Mouse (Mus musculus) erythroid progenitor cell, adult 5-6 weeks (primary cell): ENCODE data around the gene Tmem179. TPM values are rescaled to one million over a fixed set of nuclear protein-coding genes. Genes with fewer than 3 reads are reported as not detected.

Experiments used
- ATAC-seq: replicated peaks from 2 replicates; pipeline ENCODE4 v1.8.0; 2016; ENCODE audit warnings: moderate number of reproducible peaks, mild to moderate bottlenecking, moderate TSS enrichment, inconsistent platforms; ENCODE audit not compliant: poor library complexity, low FRiP score, severe bottlenecking
- total RNA-seq, 2 experiments: library from RNA; stranded (forward) in 1 of 2; stranded (reverse) in 1 of 2; fragments of 150-400 nt in 1 of 2; fragments of 186-747, 209-891 nt in 1 of 2; gene quantifications; 2 replicates each; pipeline versions ENCODE4 v1.2.3 to v1.2.4; 2015 to 2017; ENCODE audit warnings: low replicate concordance in 2 of 2

Gene Tmem179
- not detected in 2 replicates for total RNA-seq (2015; ENCODE audit: low replicate concordance)
- not detected in 2 replicates for total RNA-seq (2017; ENCODE audit: low replicate concordance)

DNA sequence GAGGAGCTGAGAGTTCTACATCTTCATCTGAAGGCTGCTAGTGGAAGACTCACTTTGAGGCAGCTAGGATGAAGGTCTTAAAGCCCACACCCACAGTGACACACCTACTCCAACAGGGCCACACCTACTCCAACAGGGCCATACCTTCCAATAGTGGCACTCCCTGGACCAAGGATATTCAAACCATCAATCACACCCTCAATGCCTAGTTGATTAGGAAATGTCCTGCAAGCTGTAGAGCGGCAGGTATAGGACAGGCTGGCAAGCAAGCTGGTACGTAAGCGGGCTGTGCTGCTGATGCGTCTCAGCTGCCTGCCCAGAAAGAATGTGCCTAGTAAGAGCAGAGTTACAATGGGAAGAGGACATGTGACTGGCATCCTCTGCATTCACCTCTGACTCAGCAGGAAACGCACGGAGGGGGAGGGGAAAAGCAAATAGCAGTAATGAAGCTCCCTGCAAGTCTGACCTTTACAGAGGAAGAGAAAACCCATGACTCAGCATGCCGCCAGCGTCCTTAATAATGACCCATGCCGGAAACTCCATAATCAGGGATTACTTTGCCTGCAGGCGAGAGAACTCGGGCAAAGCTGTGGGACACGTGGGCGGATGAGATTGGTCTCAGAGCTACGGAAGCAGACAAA lies at the start of gene Tmem179:
Gene Tmem179, minus strand, starts transcription at position 51 of the 641 bp plus-strand sequence.
- ATAC-seq = no peak

DNA sequence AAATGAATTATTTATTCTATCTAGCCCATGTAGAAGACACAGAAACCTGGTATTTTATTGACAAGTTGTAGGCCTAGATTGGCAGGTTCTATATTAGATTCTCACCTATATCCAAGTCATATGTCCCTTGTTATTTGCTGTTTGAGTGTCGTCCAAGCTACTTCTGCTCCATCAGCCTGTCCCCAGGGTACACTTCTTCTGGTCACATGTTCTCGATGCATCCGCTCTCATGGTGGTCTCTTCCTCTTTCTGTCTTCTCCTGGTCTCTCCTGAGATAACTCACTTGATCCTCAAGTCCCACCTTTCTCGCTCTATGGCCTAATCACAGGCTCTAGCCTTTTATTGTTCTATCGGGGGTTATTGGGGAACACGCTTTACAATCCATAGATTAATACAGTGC lies 46.5 kb upstream of the Tmem179 start:
- no peak for ATAC-seq

DNA sequence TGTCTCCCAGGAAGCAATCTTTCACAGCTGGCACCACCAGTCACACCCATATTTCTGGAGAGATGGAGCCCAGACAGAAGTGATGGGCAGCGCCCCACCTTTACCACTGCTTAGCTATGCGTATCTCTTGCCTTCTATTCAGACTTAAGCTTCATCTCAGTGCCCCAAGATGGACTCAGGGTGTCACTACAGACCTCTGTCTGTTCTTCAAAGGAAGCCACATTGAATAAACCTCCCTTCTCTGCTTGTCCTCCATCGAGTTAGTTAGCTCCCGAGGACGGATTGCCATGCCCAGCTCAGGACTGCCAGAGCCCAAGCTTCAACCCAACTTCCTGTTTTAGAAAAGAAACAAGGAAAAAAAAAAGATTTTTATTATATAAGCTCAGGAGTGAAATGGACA lies 45.9 kb upstream of the Tmem179 start:
- ATAC-seq = no peak

DNA sequence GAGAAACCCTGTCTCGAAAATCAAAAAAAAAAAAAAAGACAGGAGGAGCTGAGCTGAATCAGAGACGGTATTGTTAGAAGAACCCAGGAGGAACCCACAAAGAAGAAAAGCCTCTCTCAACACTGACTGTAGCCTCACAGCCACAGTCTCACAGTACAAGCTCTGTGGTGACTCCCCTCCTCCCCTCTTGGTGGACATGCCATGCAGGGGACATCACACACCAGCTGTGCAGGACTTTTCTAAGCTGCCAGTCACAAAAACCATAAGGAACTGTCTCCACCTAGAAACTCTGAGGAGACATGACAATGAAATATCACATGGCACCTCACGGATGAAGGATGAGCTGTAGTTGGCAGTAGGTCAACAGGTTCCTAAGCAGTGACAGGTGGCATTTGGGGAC lies 44.6 kb upstream of the Tmem179 start:
- no peak for ATAC-seq

DNA sequence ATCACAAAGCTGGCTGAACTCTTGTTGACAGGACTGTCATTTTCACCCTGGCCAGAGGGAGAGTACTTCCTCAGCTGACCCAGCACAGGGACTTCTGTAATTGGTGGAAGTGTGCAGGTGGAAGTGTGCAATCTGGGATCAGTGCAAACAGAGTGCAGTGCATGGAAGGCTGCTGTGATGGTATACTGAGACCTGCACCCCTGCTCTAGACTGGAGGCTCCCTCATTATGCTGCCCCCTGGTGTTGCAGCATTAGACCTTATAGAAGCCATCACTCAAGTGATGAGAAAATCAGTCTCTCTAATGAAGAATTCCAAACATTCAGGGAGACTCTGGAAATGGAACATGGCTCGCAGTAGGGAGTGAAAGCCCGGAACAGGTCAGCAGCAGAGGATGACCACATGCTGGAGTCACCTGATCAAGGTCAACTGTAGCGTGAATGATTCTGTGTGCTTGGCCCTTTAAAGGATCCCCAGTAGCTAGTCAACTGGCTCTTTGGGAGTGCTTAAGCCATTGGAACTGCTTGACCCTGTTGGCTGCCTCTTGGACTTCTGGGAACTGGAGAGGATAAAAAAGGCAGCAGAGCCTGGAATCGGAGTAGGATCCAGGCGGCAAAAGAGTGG lies 43.7 kb upstream of the Tmem179 start:
- ATAC-seq = no peak

DNA sequence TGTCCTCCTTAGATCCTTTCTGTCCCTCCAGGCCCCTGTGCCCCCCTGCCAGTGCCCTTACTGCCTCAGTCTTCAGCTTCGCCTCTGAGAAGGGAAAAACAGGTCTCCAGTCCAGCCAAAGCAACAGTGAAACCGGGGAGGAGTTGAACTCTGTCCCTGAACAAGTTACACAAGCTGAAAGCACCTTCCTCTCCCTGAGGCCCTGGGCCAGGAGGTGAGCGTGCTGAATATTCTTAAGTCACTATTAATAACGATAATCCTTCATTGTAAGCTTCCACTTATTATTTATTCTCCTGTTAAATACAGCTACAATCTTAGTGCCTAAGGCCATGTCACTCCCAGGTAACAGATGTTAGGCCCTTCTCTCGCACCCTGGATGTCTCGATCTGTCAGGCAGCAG lies 43.1 kb upstream of the Tmem179 start:
- no peak for ATAC-seq

DNA sequence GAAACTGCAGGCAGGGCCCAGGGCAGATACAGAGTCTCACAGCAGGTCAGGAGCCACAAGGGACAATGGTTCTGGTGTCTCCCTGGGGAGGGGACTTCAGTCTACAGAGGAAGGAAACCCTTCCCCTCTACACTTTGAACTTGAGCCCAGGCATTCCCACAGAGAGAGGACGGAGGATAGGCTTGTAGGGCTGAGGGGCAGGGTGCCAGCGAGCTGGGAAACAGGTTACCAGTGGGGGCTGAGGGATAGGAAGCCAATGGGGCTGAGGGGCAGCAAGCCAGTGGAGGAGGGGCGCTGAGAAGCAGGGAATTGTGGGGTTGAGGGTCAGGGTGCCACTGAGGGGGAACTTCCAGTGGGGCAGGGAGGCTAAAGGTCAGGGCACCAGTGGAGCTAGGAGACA lies 42.7 kb upstream of the Tmem179 start:
- no peak; the same call in 1 of the 2 replicates for ATAC-seq

DNA sequence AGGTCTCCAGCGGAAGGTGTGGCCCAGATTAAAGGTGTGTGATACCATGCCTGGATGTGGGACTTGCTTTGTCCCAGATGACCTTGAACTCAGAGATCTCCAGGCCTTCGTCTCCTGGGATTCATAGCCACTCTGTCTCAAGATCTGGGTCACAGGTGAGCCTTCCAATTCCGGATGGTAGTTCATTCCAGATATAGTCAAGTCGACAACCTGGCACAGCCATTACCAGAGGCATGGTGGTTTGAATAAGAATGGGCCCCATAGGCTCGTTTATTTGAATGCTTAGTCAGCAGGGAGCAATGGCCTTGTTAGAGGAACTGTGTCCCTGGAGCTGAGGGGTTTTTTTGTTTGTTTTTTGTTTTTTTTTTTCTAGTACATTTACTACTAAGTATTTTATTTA lies 40.7 kb upstream of the Tmem179 start:
- ATAC-seq = no peak

DNA sequence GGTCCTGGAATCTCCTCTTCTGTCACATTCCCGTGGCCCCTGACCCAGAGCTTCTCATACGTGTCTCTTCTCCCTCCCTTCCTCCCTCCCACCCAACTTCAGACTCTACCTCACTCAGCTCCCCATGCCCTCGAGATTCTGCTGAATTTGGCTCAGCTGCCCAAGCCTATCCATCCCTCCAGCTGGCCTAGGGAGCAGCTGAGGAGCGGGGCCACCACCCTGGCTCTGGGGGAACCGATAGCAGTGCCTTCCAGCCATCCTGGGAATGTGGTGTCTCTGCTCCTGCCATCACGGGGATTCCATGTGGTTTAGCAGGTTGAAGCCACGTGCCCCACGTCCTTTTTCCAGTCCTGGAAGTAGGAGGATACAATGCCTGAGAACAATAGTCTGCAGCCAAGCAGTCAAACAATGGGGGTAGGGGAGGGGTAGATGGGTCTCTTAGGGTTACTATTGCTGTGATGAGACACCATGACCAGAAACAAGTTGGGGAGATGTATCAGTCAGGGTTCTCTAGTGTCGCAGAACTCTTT lies 40.0 kb upstream of the Tmem179 start:
- no peak for ATAC-seq

DNA sequence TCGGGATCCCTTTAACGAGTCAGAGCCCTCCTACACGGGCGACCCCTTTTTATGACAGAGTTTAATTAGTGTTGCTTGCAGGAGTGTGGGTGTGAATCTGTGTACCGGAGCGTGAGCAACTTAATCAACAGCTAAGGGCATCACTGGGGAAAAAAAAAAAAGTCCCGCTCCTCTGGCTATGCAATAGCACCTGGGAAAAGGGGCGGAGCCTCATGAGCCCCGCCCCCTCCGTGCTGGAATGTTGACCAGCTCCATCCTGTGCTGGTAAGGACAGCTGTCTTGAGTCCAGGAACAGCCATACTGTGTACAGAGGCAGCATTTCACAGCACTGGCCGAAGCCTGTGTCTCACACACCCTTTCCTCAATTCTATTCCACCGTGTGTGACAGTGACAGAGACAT lies 38.4 kb upstream of the Tmem179 start:
- ATAC-seq = no peak

DNA sequence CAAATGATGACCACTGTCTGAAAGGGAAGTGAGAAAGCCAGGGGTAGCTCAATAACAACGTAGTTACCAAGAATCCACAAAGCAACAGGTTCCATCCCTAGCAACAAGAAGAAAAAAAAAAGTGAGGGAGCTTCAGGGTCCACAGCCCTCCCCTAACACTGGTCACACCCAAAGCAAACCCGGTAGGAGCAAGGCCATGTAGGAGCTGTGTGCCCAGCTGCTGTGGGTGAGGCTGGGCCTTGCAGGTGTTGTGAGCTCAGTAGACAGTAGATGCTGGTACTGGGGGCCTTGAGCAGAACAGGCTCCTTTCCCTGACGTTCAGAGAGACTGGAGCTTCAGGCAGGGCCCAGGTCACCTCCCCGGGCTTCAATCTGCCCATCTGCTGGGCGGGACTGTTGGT lies 36.0 kb upstream of the Tmem179 start:
- no peak for ATAC-seq

DNA sequence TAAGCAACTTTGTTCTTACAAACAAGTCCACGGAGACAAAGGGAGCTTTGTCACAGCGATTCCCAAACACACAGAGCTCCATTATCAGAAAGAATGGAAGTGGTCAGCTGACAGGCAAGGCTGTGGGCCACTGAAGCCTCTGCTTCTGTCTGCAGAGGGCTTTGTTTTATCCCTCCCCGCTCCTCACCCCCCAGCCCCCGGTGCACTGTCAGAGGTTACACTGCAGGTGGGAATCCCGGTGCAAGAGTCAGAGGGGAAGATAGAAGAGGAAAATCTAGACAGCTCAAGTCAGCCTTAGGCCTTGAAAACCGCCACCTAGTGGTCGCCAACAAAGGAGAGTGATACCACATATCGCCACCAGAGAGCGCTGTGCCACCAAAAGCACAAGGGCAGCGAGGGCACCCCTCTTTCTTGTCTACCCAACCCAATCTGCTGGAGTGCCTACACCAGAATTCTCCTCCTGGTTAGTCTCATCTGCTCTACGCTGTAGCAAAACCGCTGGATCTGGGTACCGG lies 35.4 kb upstream of the Tmem179 start:
- 0 out of 2 replicates have a peak, but pooled peaks have one; percentile 36 for ATAC-seq

DNA sequence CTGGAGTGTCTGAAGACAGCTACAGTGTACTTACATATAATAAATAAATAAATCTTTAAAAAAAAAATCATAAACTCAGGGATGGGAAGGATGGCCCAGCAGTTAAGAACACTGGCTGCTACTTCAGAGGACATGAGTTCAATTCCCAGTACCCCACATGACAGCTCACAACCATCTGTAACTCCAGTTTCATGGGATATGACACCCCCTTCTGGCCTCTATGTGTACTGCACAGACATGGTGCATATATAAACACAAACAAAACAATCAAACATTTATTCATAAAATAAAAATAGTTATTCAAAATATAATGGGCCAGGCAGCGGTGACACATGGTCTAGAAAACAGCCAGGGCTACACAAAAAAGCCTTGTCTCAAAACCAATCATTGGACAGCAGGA lies 32.7 kb upstream of the Tmem179 start:
- no peak for ATAC-seq

DNA sequence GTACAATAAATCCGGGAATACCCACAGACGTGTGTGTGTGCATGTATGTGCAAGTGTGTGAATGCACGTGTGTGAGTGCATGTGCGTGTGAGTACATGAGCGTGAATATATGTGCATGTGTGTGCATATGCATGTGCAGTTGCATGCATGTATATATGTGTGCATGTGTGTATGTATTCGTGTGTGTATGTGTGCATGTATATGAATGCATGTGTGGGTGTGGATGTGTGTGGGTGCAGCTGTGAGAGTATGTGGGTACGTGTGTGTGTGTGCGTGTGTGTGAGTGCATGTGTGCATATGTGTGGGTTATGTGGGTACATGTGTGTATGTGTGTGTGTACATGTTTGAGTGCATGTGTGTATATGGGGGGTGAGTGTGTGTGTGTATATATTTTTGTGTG lies 29.6 kb upstream of the Tmem179 start:
- no peak for ATAC-seq

DNA sequence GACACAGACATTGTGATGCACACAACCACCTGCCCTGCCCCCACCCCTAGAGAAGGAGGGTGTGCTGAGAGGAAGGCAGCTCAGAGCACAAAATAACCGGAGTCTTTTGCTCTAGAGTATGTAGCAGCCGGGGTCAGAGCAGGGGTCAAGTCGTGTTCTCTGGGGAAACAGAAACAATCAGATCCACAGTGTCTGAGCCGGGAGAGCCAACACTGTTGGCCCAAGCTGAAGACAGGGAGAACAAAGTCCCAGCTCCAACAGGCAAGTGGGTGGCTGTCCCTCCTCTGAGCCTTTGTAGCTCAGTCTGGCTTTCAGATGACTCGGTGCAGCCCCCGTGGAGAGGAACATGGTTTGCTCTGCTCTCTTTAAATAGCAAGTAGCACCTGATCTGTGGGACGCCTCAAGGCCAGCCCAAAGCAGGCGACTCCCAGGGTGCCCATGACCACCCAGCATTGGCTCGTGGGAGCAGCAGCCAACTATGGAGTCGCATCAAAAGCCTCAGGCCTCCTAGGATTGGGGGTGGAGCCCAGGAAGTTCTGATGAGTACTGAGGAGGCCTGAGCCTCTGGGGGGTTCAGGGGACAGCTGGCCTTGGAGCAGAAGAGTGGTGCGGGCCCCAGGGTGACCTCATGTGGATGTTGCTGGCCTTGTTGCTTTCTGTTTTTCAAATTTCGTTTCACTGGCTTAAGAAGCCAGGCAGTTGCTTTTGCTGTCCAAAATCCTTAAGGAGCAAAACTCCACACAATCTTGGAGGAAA lies 28.6 kb upstream of the Tmem179 start:
- ATAC-seq = no peak

DNA sequence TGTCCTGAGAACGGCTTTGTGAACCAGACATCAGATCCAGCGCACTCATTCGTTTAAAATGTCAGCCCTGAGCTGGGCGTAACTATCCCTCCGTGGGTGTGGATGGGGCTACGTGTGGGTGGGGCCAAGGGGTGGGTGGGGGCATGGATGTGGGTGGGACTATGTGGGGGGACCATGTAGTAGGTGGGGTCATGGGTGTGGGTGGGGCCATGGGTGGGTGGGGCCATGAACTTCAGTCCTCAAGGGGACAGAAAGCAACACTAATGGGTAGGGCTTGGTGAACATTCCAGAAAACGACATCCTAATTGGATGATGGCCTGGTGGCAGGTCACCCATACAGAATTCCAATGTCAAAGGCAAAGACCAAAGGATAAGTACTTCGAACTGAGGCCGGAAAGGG lies 27.4 kb upstream of the Tmem179 start:
- no peak for ATAC-seq

DNA sequence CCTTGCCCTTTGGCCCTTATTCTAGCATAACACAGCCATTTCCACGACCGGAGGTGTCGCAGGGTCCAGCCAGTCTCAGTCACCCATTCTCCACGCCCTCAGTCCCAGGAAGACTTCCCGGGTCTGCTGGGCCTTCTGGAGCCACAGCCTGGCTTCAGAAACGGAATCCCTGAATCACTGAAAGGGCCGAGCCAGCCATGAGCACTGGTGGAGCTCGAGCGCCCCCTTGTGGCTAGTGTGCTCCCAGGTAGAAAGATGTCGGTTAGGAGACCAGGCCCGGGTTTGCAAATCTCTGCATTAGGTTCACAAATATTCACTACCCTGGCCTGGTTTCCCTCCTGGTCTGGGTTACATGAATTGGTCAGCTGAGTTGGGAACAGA lies 26.4 kb upstream of the Tmem179 start:
- ATAC-seq = 0 out of 2 replicates have a peak, but pooled peaks have one; percentile 41

DNA sequence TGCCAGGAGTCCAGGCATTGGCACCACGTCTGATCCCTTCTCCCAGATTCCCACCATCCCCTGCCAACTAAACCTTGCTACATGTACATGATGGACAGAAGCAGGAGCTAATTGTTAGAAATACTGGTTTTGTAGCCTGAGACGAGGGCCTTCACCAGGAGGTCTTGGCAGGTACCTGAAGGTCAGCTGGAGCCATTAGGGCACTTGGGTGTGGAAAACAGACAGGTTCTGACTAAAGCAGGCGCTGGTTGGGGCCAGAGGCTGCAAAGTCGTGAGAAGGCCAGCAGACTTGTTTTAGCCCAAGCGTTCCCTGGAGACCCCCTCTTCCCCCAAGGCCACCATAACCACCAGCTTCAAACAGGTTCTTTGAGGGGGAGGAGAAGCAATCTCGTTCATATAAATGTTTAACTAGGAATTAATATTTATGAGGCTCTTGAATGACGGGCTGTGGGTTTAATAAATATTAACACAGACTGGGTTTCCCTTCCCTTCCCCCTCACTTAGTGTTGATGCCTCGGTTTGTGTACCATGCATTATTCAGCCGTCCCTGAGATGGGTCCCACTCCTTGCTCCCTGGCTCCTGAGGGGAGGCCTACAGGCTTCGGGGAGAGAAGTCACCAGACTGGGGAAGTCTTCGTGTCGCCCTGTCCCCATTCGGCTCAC lies 25.8 kb upstream of the Tmem179 start:
- ATAC-seq = no peak

DNA sequence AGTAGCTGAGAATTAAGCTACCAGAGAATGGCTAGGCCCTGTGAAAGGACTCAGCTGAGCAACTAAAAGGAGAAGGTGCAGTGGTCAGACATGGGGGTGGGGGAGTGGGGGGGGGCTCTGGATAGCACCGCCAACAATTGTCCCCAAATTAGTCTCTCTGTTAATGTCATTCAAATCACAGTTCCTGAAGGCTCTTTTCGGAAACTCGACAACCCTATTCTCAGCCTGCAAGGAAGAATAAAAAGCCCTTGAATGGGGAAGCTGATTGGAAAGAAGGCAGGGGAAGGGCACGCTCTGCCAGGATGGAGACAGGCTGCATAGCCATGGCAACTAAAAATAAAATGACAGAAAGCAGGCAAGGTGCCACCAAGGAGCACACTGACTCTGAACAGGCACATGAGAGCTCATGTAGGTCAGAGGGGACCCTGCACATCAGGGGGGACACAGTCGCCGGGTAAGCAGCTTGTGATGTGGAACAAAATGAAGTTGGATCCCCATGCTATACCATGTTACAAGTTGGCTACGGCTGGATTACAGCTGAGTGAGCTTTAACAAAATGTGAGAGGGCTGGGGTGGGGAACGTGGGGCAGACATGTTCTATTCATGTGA lies 25.0 kb upstream of the Tmem179 start:
- ATAC-seq = no peak

DNA sequence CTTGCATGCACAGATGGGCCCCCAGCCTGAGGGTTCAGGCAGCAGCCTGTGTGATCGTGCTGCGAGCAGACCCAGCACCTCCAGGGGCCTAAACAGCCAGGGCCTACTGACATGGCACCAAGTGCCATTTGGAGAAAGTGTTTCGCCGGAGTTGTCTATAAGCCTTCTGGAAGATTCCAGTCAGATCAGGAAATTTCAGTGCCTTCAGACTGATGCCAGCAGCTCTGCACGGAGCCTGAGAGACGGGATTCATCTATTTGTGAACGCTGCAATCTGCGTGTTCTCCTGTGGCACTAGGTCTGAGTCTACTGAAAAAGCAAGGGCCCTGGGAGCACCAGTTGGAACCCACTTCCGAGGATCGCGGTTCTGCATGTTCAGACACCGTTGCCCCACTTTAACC lies 23.8 kb upstream of the Tmem179 start:
- ATAC-seq = no peak
